Mouse (Mus musculus): ENCODE results near the gene Gfpt1.
A peak's percentile ranks its signal among the peaks of the same experiment; 100 is the strongest.
"Not testable (repeated sequence)": the region's sequence is repeated elsewhere in the genome, so short reads cannot be mapped to it uniquely, and the experiment has no call there.

Gfpt1 gene

DNA sequence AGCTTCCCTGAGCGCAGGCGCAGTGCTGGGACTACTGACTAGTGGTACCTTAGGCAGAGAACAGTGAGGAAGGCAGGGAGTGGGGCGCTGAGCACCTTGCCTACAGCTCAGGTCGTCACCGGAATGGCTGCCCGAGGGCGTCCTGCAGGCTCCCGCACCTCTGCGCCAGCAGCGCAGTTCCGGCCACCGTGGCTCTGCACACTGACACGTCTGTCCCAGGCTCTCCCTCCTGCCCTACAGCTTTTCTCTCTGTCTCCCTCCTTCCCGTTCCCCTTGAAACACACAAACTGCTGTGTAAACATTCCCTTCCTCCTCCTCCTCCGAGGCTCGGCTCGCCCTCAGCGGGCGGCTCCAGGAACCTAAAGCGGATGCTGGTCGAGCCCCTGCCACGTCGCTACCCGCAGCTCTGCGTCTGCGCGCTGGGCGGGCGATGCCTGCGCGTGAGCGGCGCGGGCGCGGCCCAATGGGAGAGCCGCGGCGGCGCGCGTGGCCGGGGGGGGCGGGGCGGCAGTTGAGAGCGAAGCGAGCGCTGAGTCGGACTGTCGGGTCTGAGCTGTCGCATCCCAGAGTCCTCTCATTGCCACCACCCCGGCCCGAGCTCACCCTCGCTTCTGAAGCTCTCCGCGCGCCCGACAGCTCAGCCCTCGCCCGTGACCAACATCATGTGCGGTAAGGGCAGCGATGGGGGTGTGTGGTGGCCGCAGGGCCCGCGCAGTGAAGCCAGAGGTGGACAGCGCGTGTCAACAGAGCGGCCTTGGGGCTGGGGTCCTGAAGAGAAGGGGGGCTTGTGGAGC is at the start of gene Gfpt1:
Gene Gfpt1, plus strand, starts transcription at position 510 of the 794 bp plus-strand sequence.
- DNase-seq (ENCODE audit: low read depth) = peak; percentile 86

DNA sequence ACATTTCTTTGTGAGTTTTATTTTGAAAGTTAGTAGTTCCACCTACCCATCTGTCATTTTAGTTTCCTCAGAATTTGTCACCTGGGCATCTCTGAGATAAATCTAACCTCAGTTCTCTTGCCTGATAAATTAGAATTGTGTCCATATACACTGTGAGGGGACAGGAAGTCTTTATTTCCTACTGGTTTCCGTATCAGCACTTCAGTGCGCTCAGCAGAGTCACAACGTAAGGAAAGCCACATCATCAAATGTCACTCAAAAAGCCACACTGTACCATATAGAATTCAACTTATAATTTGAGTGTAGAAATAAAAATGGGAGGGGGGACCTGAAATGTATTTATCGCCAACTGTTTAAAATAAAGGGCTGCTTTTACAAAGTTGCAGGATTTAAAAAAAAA is 48.4 kb upstream of the Gfpt1 start:
- DNase-seq (ENCODE audit: low read depth) = no peak

- DNase-seq (ENCODE audit: low read depth) = no peak
Observed at GRCm38 (mm10) chr6:86996629-86997307, 45.9 kb upstream of the Gfpt1 start.

DNA sequence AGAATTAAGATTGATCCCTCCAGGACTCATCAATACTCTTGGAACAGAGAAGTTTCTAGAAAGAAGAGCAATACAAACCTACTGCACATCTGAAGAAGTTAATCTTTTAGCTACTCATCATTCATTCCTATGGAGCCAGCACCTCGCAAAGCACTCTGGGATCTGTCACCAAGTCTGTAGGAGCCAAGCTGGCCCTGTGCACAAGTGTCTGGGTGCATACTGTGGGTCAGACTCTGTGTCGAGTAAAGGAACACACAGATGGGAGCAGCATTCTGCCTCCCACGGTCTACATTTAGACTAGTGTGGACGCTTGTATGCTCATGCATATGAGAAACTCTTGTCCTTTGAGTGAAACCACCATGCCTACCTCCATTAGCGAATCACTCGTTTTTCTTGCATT is 45.3 kb upstream of the Gfpt1 start:
- DNase-seq (ENCODE audit: low read depth) = no peak

DNA sequence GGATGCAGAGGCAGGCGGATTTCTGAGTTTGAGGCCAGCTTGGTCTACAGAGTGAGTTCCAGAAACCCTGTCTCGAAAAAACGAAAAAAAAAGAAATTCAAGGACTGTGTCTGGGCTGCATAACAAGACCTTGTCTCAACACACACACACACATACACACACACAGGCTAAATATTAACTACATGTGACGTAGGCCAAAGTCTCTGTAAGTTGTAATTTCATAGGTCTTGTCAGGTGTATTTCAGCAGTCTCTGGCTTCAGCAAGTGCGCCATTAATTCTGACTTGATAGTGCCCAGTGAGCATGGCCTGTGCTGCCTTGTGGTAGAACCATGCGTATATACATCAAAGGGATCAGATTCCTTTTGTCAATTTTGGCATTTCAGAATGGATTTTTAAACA is 40.7 kb upstream of the Gfpt1 start:
- DNase-seq (ENCODE audit: low read depth) = no peak

DNA sequence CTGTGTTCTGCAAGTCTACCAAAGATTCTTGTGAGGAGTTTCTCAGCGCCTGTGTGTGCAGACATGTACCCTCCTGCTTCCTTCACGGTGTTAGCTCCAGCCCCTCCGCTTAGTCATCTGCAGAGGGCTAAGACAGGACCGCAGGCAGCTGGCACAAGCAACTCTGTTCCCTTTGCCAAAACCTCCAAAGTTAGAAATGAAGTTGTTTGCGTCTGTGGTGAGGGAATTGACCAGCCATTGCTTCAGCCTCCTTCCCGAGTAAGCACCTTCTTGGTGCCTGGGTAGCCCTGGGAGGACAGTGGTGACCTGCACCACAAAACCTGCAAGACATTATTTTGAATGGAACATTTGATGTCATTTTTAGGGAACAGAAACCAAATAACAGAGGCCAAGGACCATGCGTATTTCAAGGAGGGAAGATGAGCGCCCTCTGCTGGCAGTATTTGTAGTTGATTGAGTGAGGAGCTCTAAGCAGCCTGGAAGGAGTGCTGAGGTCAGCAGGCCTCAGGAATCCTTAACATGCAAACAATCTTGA is 40.1 kb upstream of the Gfpt1 start:
- peak; percentile 91 for DNase-seq (ENCODE audit: low read depth)

DNA sequence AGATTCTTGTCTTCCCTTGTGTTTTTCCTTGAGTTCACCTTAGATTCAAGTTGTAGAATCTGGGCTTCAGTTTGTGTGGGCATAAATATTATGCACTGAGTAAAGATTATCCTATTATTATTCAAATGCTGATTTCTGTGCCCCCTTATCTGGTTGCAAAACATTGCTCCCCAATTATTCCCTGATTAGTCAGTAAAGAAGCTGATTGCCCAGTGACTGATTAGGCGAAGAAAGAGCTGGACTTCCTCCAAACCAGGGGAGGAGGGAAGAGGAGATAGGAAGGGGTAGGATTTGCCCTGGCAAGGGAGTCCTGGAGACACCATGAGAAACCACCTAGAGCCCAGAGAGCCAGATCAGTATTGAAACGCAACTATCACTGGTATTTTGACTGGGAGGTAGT is 38.5 kb upstream of the Gfpt1 start:
- DNase-seq (ENCODE audit: low read depth) = no peak

- DNase-seq (ENCODE audit: low read depth) = no peak
Observed at GRCm38 (mm10) chr6:87005577-87005976, 37.1 kb upstream of the Gfpt1 start.

DNA sequence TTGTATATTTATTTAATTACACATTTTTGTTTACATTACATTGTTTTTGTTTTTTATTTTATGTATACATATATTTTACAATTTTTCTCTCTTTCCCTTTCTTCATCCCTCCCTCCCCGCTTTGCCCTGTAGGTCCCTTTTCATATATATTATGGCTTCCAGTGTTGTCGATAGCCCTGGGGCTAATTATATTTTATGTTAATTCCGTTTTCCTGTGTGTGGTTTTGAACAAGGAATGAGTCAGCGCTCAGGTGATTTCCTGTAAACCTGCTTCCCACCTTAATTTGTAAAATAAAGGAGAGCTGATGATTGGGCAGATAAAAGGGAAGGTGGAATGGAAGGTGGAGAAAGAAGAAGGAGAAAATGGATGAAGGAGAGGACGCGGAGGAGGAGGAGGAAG is 33.8 kb upstream of the Gfpt1 start, which contains the start of gene Nfu1:
Gene Nfu1, plus strand, starts transcription at position 350 of the 400 bp plus-strand sequence.
- DNase-seq (ENCODE audit: low read depth) = no peak

GRCm38 (mm10) chr6:87009692-87010328 is 32.8 kb upstream of the Gfpt1 start:
- peak; percentile 89 for DNase-seq (ENCODE audit: low read depth)

GRCm38 (mm10) chr6:87016916-87017315 is 25.7 kb upstream of the Gfpt1 start:
- DNase-seq (ENCODE audit: low read depth) = peak; percentile 74

DNA sequence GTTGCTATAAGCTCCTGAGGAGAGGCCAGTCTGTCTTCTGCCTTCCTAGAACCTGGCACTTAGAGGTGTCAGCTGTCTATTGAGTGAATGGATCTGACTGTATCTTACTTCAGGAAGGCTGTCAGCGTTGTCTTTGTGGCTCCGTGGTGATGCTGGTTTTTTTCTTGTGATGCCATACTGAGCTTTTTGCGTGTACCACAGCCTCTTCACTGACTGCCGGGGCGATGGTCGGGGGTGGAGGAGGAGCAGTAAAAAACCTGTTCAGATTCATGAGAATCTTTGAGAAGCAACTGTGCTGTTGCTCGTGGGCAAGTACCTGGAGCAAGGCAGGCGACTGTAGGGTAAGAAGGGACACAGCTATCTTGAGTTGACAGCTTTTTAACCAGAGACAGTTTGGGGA is 23.8 kb upstream of the Gfpt1 start:
- DNase-seq (ENCODE audit: low read depth) = no peak

DNA sequence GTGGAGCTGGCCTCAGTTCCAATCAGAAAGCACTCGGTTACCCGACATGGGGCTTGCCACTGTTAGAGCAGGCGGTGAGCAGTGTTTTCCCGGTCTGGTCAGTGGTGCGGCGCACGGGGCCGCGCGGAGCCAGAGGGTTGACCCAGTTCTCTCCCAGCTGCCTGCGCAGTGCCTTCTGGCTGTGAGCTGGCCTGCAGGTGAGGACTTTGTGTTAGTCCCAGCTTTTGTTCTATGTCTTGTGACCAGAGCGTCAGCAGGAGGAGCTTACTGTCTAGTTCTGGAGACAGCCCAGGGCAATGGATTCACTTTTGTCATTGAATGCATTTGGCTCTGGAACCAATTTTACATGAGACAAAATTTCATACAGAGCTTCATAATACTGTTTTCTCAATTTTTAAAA is 20.9 kb upstream of the Gfpt1 start:
- DNase-seq (ENCODE audit: low read depth) = no peak

GRCm38 (mm10) chr6:87026980-87027379 is 15.7 kb upstream of the Gfpt1 start:
- no peak for DNase-seq (ENCODE audit: low read depth)

GRCm38 (mm10) chr6:87028881-87029280 is 13.8 kb upstream of the Gfpt1 start:
- DNase-seq (ENCODE audit: low read depth) = no peak

DNA sequence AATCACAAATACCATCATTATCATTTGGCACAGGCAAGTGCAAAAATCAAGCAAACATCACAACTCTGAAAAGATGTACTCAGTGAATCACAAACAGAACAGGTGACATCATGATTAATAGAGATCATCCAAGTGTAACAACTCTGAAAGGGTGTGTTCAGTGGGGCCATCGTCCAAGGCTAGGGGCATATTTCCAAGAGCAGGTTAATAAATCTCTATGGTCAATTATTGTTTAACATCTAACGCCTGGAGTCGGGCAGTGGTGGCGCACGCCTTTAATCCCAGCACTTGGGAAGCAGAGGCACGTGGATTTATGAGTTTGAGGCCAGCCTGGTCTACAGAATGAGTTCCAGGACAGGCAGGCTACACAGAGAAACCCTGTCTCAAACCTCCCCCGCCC is 11.3 kb upstream of the Gfpt1 start:
- DNase-seq (ENCODE audit: low read depth) = not testable (repeated sequence)

DNA sequence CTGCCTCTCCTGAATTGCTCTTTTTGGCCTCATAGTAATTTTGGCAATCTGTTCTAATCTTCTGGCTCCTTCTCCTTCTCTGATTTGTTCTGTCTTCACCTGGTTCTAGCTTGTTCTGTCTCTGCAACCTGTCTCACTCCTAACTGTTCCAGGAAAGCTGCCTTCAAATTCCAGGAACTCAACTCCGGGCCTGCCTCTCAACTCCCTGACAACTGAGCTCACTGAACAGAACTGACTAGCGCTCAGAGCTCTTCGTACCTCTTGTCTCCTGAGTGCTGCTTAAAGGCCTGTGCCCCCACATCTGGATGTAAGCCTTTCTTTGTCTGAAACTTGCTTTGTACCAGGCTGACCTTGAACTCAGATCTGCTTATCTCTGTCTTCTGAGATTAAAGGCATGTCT is 10.2 kb upstream of the Gfpt1 start:
- no peak for DNase-seq (ENCODE audit: low read depth)

DNA sequence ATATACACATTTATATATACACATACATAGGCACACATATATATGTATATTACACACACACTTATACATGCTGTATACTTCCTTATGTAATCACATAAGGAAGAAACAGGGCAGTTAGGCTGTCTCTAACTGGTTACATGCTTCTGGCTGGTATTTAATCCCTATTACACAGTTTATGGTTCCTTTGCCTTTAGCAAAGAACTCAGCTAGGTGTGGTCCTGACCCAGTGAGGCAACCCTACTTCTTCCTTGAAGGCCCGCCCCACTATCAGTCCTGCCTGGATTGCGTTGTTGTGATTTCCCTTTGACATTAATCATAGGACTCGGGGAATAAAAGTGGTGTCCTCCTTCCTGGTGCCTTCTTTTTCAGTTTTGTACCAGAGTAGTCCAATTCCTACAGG is 8.3 kb upstream of the Gfpt1 start:
- no peak for DNase-seq (ENCODE audit: low read depth)

- no peak for DNase-seq (ENCODE audit: low read depth)
Observed at GRCm38 (mm10) chr6:87037826-87038620, 4.6 kb upstream of the Gfpt1 start.

- no peak for DNase-seq (ENCODE audit: low read depth)
Observed at GRCm38 (mm10) chr6:87039161-87039560, 3.5 kb upstream of the Gfpt1 start.

GRCm38 (mm10) chr6:87040971-87041370 is 1.7 kb upstream of the Gfpt1 start:
- no peak for DNase-seq (ENCODE audit: low read depth)

DNA sequence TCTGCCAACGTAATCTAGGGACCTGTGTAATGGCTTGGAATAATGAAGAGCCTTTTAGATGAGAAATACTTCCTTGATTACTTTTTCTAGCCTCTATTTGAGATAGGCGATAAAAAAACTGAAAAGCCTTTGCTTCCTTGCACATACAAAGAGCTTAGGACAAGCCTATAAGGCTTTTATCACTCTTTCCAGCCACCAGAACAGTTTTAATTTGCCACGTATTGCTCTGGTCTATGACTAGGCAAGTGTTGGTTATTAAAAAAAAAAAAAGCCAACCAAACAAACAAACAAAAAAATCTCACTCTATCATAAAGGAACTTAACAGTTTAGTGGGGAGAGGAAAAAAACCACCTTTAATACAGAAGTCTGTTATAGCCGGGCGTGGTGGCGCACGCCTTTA is 1.2 kb upstream of the Gfpt1 start:
- no peak for DNase-seq (ENCODE audit: low read depth)
